Mouse (Mus musculus): ENCODE data around the gene Bex1.

DNA sequence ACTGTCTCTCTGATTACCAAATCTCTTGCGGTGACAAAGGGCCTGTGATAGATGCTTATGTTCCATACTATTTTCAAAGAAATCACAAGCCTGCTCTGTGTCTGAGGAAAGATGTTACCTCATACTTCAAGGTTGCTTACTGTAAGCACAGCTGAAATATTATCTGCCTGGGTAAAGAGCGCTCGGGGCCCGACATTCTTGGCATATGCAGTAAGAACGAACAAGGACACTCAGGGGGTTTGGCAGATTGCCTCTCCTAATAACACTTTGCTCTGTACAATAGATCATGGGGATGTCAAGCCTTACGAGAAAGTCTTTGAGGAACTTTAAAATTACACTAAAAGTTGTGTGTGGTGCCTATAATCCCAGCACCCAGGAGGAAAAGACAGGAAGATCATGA is 33.5 kb upstream of the Bex1 start:
- TF ChIP-seq CTCF (IDR thresholded peaks at IDR 0.05; ENCODE audit: extremely low read depth, insufficient read depth, low read length) (no peak), POLR2A (IDR thresholded peaks at IDR 0.05; ENCODE audit: extremely low read depth, insufficient read depth, low read length) (no peak)

All from cortical plate, adult 2 months (tissue).